Mouse (Mus musculus): ENCODE data around the gene Ngrn.

DNA sequence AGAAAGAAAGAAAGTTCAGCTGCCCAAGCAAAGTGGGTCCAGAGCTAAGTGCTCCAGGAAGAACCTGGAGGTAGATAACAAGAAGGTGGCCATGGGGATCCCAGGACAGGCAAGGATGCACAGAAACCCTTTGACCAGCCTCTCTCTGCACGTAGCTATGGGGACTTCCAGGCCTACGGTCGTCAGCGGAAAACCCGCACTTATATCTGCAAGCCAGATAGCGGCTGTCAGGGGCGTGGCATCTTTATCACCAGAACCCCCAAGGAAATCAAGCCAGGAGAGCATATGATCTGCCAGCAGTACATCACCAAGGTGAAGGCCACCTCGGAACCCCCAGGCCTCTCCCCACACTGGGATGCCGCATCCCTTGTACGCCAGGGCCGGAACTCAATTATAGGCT lies 8.1 kb upstream of the Ngrn start:
- TF ChIP-seq CTCF (IDR thresholded peaks at IDR 0.05; ENCODE audit: low read depth) = no peak
- no peak for TF ChIP-seq EP300 (IDR thresholded peaks at IDR 0.05; ENCODE audit: low read depth)

Data from liver, postnatal 0 days (tissue).